Mouse (Mus musculus): ENCODE data around the gene Cmtm8.

Cmtm8 gene

GRCm38 (mm10) chr9:114824166-114824565 lies 19.8 kb downstream of the Cmtm8 start:
- in situ Hi-C loops (cut with MboI, MseI): no loop called here

DNA sequence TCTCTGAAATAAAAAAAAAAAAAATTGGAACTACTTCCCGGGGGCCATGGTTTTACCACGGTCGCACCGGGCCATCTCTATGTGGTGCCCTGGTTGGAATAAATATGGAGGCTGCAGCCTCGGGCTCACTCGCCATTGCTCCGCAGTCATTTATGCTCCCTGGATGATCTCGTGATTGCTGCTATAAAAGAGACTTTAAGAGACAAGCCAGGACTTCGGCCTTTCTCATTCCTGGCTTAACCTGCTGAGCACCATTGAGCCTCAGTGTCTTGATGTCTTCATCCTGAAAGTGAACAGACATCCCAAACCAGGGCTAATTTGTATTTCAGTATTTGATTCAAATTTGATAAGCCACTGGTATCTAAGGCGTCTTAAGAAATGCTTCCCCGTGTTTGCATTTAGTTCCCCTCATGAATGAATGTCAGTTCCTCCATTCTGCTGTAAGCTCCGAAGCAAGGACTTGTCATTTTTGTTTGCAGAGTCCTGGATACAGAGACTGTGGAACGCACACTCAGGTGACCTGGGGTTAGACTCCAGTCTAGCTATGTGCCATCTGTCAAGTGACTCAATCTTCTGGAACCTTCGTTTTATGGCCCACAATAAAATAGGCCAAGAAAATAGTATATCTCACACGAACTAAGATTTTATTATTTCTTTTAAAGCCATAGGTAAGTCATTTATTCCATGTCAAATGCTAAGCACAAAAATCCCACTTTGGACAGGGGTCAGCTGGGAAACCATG lies 22.2 kb downstream of the Cmtm8 start:
- in situ Hi-C loops (cut with MboI, MseI): no loop called here

DNA sequence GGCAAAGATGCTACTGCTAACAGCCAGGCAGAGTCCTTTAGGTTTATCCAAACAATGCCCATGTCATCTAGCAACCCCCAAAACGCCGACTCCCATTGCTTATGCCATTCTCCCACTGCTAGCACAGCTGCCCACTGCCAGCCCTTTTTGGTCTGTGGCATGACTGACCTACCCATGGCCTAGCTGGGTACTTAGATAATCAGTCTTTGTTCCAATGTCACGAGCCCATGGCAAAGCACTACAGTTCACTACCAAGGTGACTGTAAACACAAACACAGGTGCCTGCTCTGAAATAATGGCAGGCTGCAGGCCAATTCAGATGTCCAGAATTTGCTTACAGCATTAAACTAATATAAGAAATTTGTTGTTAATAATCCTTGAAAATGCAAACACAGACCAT lies 25.0 kb downstream of the Cmtm8 start:
- in situ Hi-C loops (cut with MboI, MseI): loop anchor here (5.0 kb wide), 2 partner anchors 57 to 83 kb away; no protein-coding TSS in a partner anchor

- in situ Hi-C loops (cut with MboI, MseI): loop anchor here (5.0 kb wide), 2 partner anchors 55 to 85 kb away; no protein-coding TSS in a partner anchor
Observed at GRCm38 (mm10) chr9:114817012-114817411, 26.9 kb downstream of the Cmtm8 start.

- in situ Hi-C loops (cut with MboI, MseI): loop anchor here (5.0 kb wide), 2 partner anchors 54 to 86 kb away; no protein-coding TSS in a partner anchor
Observed at GRCm38 (mm10) chr9:114816121-114816520, 27.8 kb downstream of the Cmtm8 start.

GRCm38 (mm10) chr9:114815315-114815714 lies 28.6 kb downstream of the Cmtm8 start:
- in situ Hi-C loops (cut with MboI, MseI): loop anchor here (5.0 kb wide), 2 partner anchors 53 to 87 kb away; no protein-coding TSS in a partner anchor

DNA sequence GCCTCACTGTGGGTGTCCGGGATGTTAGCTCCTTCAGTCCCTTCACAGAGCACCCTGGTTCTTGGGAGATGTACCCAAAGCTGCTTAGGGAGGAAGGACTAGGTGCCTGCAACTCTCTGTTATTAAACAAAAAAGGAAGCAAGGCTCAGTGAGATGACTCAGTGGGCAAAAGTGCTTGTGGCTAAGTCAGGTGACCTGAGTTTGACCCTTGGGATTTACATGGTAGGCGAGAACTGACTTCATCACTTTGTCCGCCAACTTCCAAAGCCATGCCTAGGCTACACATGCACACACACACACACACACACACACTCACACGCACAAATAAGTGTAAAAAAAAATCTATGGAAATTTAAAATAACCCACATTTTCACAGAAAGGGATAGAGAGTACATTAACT lies 32.0 kb downstream of the Cmtm8 start:
- in situ Hi-C loops (cut with MboI, MseI): no loop called here

DNA sequence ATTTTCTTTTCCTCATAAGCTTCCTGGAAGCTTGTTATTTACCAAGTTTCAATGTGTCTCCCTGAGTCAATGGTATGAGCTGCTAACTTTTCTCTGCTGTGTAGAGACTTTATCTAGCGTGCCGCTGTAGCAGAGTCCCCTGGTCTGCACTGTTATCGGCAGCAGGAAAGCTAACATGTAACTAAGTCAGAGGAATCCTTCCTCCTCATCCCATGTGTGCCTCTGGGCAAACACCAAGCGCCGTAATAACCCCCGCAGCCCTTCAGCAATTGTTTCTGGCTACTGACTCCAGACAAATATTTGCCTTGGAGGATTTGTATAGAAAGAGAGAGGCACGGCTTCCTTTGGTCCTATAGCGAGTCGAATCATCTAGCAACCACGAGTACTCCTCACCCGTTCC lies 33.1 kb downstream of the Cmtm8 start:
- in situ Hi-C loops (cut with MboI, MseI): no loop called here

DNA sequence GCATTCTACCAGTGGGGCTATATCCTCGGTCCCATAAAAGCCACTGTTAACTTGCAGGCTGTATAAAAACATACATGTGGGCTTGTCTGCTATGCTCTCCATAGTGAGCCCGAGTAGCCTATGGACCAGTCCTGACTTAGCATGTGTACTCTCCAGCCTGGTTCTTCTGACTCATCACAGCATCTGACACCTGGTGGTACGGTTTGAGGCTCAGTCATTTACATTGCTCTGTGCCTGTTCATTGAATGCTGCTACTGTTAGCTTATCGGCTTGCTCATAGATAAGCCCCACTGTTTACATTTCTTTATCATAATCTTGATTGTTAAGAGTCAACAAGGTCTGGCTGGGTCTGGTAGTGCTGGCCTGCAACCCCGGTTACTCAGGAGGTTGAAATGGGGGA lies 35.3 kb downstream of the Cmtm8 start:
- in situ Hi-C loops (cut with MboI, MseI): no loop called here

GRCm38 (mm10) chr9:114807261-114807660 lies 36.7 kb downstream of the Cmtm8 start:
- in situ Hi-C loops (cut with MboI, MseI): no loop called here

DNA sequence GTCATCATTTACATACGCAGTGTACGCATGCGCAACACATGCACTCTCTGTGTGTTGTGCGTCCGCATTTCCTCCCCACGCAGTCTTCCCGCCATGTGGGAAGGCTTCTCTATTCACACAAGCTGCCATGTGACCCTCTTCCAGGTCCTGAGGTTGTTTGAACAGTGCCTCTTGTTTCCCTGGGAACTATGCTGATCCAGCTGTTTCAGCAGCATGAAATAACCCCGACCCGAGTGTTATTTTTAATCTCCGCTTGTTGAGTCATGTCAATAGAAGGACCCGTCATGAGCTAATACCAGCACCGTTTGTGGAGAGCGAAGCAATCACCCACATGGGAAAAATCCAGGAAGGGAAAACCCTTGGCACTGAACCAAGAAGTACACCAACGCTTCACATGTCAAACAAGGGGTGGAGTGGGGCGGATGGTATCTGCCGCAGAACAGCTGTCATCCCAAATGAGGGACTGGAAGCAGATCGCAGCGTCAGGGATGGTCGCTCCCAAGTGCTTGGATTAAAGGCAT lies 38.7 kb downstream of the Cmtm8 start:
- in situ Hi-C loops (cut with MboI, MseI): no loop called here

- in situ Hi-C loops (cut with MboI, MseI): no loop called here
Observed at GRCm38 (mm10) chr9:114802191-114802590, 41.8 kb downstream of the Cmtm8 start.

GRCm38 (mm10) chr9:114801301-114801700 lies 42.7 kb downstream of the Cmtm8 start:
- in situ Hi-C loops (cut with MboI, MseI): no loop called here

DNA sequence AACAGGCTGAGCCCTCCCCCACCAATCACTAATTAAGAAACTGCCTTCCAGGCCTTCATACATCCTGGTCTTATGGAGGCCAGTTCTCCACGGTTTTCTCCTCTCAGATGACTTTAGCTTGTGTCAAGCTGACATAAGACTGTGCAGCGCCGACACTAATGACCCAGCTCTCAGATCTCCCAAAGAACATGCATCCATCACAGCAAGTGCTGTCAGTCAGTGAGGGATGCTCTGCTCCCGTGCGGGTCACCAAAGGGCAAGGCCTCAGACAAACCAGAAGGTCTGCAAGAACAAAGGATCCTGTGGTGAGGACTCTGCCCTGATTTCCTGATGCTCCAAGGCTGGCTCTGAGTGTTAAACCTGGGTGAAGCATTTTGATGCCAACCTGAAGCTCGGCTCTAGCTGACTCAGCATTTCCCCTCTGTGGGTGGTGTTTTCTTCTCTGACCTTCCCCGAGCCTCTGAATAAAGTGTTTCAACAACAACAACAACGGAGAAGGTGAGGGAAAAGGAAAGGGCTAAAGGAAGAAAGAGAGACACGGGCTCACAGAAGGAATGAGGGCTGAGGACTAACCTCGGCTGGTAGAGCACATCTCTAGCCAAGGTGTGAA lies 44.4 kb downstream of the Cmtm8 start:
- in situ Hi-C loops (cut with MboI, MseI): loop anchor here in 1 of 2 experiments (25.0 kb wide), 1 partner anchor 1563 kb away; no protein-coding TSS in a partner anchor

GRCm38 (mm10) chr9:114798845-114799244 lies 45.1 kb downstream of the Cmtm8 start:
- in situ Hi-C loops (cut with MboI, MseI): loop anchor here in 1 of 2 experiments (25.0 kb wide), 1 partner anchor 1563 kb away; no protein-coding TSS in a partner anchor

GRCm38 (mm10) chr9:114797329-114798004 lies 46.5 kb downstream of the Cmtm8 start:
- in situ Hi-C loops (cut with MboI, MseI): loop anchor here in 1 of 2 experiments (25.0 kb wide), 1 partner anchor 1565 kb away; no protein-coding TSS in a partner anchor

GRCm38 (mm10) chr9:114796473-114797050 lies 47.4 kb downstream of the Cmtm8 start:
- in situ Hi-C loops (cut with MboI, MseI): loop anchor here in 1 of 2 experiments (25.0 kb wide), 1 partner anchor 1566 kb away; no protein-coding TSS in a partner anchor

DNA sequence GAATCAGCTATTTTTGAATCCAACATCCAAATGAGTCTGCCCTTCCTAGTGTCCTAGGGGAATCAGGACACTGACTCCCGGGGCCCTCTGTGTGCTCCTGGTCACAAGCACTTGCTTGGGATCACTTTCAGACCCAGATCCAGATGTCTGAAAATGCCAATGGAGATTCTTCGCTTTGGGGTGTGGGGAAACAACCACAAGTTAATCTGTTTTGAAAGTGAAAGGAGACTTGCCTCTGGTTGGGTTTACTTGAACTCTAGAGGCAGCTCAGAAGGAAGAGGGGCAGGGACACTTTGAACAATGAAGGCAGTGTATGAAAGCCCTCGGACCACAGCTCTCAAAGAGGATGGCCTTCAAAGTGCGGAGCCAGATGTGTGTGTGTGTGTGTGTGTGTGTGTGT lies 49.5 kb downstream of the Cmtm8 start:
- in situ Hi-C loops (cut with MboI, MseI): loop anchor here in 1 of 2 experiments (5.0 to 25.0 kb wide), 4 partner anchors 37 to 1568 kb away; no protein-coding TSS in a partner anchor

GRCm38 (mm10) chr9:114793764-114794295 lies 50.1 kb downstream of the Cmtm8 start:
- in situ Hi-C loops (cut with MboI, MseI): loop anchor here in 1 of 2 experiments (5.0 to 25.0 kb wide), 4 partner anchors 37 to 1568 kb away; no protein-coding TSS in a partner anchor

DNA sequence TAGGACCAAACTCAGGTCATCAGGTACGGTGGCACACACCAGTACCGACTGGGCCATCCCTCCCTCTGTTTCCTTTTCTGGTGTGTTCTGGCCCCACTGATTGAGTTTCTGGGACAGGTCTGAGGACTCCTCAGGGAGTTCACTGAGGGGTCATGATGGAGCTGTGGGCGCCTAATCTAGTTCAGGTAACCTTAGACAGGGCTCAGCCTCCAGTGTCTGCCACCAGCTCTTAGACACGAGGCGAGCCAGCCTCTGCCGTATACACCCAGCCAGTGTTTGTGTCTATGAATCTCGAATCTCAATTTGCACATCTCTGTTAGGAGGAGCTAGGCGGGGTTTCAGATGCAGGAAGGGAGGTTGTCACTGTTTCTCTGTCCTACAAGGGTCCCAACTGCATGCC lies 54.0 kb downstream of the Cmtm8 start:
- in situ Hi-C loops (cut with MboI, MseI): loop anchor here in 1 of 2 experiments (5.0 to 25.0 kb wide), 4 partner anchors 33 to 1572 kb away; no protein-coding TSS in a partner anchor

DNA sequence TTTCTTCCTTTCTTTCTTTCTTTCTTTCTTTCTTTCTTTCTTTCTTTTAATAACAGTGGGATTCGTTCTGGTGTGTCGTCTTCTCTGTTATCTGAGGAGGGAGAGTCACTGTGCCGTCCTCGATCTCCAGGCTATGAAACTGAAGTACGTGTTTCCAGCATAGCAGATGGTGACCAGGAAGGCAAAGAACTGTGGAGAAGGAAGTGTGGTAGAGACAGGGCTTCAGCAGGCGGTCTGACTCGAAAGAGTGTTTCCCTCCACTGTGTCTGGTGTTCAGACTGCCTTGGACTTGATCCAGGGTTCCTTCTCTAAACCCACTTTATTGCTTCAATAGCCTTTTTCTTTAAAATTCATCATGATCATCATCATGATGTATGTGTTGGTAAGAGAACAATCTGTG lies 54.4 kb downstream of the Cmtm8 start:
- in situ Hi-C loops (cut with MboI, MseI): loop anchor here in 1 of 2 experiments (25.0 kb wide), 1 partner anchor 1573 kb away; no protein-coding TSS in a partner anchor

All from T-helper 17 cell (primary cell).